Mouse (Mus musculus) intestine, embryonic 15.5 days (tissue): ENCODE results near the gene Xdh. TPM values are rescaled to one million over a fixed set of nuclear protein-coding genes. Genes with fewer than 3 reads are reported as not detected.

Source experiments
- polyA plus RNA-seq: library from polyadenylated mRNA; unstranded; fragments of >200 nt; fragmentation: Nextera tagmentation; extraction: Ambion mirVana; gene quantifications from 2 replicates; pipeline ENCODE4 v1.2.1, GENCODE M21; 2015

The Xdh gene
- polyA plus RNA-seq, 1 experiment from 2014 or later, result 1.9 TPM

Other genes with a start within 250 kb of the Xdh start
- gene Galnt14, start 239.7 kb downstream of the Xdh start, polyA plus RNA-seq, result 0.67 and 0.90 TPM in 2 replicates
- 6.1 and 6.2 TPM in 2 replicates for gene Ehd3, start 146.1 kb downstream of the Xdh start, polyA plus RNA-seq
- gene Srd5a2, start 97.7 kb upstream of the Xdh start, polyA plus RNA-seq, result 0.10 and 0.36 TPM in 2 replicates